Mouse (Mus musculus): Measurements from ENCODE around the gene Oit1. TPM values are rescaled to one million over a fixed set of nuclear protein-coding genes. Genes with fewer than 3 reads are reported as not detected.

The Oit1 gene
- 0.36 TPM for polyA plus RNA-seq (2014; fragmentation: Illumina TruSeq; extraction: RNeasy Lipid Tissue Mini Kit (QIAGEN cat#74804); ENCODE audit: low read depth, low replicate concordance)

GRCm38 (mm10) chr14:8378685-8379313 lies at the start of gene Oit1:
Gene Oit1, minus strand, starts transcription at chr14:8378754.

DNA sequence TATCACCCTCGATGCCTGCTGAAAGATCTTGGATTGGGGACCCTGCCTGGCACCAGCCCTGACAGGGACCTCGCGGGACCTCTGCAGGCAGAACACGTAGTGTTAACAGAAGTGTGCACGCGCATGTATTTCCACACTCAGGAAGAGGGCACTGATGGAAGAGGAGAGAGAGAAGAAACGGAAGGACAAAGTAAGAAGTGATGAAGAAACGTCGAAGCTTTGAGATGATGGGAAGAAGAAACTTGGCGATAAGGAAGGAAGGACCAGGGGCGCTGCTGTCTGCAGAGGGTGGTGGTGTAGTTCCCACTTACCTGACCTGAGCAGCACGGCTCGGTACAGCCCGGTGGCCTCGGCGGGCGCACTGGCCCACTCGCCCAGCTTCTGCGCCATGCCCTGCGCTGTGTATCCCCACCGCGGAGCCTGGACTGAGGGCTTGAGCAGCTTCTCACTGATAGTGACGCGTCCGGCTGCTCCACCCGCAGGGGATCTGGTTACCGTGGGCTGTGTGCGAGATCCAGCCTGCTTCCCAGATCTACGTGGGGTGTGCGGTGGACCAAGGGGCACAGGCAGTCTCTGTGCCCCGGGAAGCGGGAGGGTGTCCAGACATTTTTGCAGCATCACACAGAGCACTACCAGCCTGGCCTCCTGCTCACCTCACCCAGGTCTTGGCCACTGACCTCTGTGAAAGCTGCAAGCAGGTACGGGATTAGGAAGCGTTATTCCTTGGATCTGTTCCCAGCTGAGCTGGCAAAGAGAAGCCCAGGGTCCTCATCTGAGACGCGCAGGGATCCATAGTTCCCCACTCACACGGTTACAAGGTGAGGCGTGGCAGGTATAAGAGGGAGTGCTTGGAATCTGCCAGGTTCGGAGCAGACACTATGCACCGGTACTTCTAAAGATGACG lies 61.1 kb downstream of the Oit1 start, which contains the start of gene Fam107a:
TSS of gene Fam107a (minus strand) at position 830 of the 904 bp plus-strand sequence.

Other genes with a start within 250 kb of the Oit1 start
- 353 TPM for gene Pdhb, start 205.7 kb downstream of the Oit1 start, polyA plus RNA-seq (2014; fragmentation: Illumina TruSeq; extraction: RNeasy Lipid Tissue Mini Kit (QIAGEN cat#74804); ENCODE audit: low read depth, low replicate concordance)
- gene Kctd6, start 164.6 kb downstream of the Oit1 start, polyA plus RNA-seq (2014; fragmentation: Illumina TruSeq; extraction: RNeasy Lipid Tissue Mini Kit (QIAGEN cat#74804); ENCODE audit: low read depth, low replicate concordance): 42.9 TPM
- 61.4 TPM for gene Acox2, start 119.4 kb downstream of the Oit1 start, polyA plus RNA-seq (2014; fragmentation: Illumina TruSeq; extraction: RNeasy Lipid Tissue Mini Kit (QIAGEN cat#74804); ENCODE audit: low read depth, low replicate concordance)
- gene Fam107a, start 60.7 kb downstream of the Oit1 start, polyA plus RNA-seq (2014; fragmentation: Illumina TruSeq; extraction: RNeasy Lipid Tissue Mini Kit (QIAGEN cat#74804); ENCODE audit: low read depth, low replicate concordance): 153 TPM